Mouse (Mus musculus): ENCODE data around the gene Sap30l. TPM values are rescaled to one million over a fixed set of nuclear protein-coding genes. Genes with fewer than 3 reads are reported as not detected.
A peak's percentile ranks its signal among the peaks of the same experiment; 100 is the strongest.
"Not testable (repeated sequence)": the region's sequence is repeated elsewhere in the genome, so short reads cannot be mapped to it uniquely, and the experiment has no call there.

The Sap30l gene
- polyA plus RNA-seq, 1 experiment from 2014 or later: 11.6 TPM

GRCm38 (mm10) chr11:57801766-57802510, 501 bp downstream of the Sap30l start:
- Histone ChIP-seq H3K27ac (peak overlapping the region; percentile 67), H3K9ac (peak overlapping the region; percentile 83), H3K4me2 (peak overlapping the region; percentile 94), H3K4me3 (peak overlapping the region; percentile 98), H3K27me3 (no peaks in the 10 kb centered on the region), H3K4me1 (peaks cover 29% of the 10 kb centered on the region), H3K36me3 (no peaks in the 10 kb centered on the region; the same call in 1 of the 2 replicates), H3K9me3 (no peaks in the 10 kb centered on the region)
- ATAC-seq (ENCODE audit: borderline replicate concordance, extremely low read depth, low FRiP score, low TSS enrichment): peak; percentile 63
- 2% methylated on average over 48 of the region's 85 CpGs for WGBS

- 0% methylated on average over 18 of the region's 18 CpGs for WGBS
- no peaks in the 10 kb centered on the region for H3K27me3 ChIP-seq
- ATAC-seq (ENCODE audit: borderline replicate concordance, extremely low read depth, low FRiP score, low TSS enrichment): no peak
- H3K9ac ChIP-seq: peak overlapping the region; percentile 83
- H3K27ac ChIP-seq: peak overlapping the region; percentile 67
- H3K4me2 ChIP-seq: peak overlapping the region; percentile 94
- peaks cover 29% of the 10 kb centered on the region for H3K4me1 ChIP-seq
- no peaks in the 10 kb centered on the region for H3K9me3 ChIP-seq
- no peaks in the 10 kb centered on the region; the same call in 1 of the 2 replicates for H3K36me3 ChIP-seq
- peak overlapping the region; percentile 98 for H3K4me3 ChIP-seq
Measured at GRCm38 (mm10) chr11:57802511-57802870, 1.1 kb downstream of the Sap30l start.

- 79% methylated on average over 3 of the region's 3 CpGs for WGBS
- ATAC-seq (ENCODE audit: borderline replicate concordance, extremely low read depth, low FRiP score, low TSS enrichment): no peak
- Histone ChIP-seq H3K9me3 (no peaks in the 10 kb centered on the region), H3K4me1 (peaks cover 31% of the 10 kb centered on the region), H3K4me2 (no peak overlapping the region), H3K36me3 (peaks cover 15% of the 10 kb centered on the region), H3K27ac (no peak overlapping the region), H3K27me3 (no peaks in the 10 kb centered on the region), H3K4me3 (no peak overlapping the region), H3K9ac (no peak overlapping the region)
Measured at GRCm38 (mm10) chr11:57805047-57805446, 3.6 kb downstream of the Sap30l start.

GRCm38 (mm10) chr11:57809017-57809731, 7.7 kb downstream of the Sap30l start:
- Histone ChIP-seq H3K27me3 (no peaks in the 10 kb centered on the region), H3K36me3 (peaks cover 31% of the 10 kb centered on the region), H3K4me3 (no peak overlapping the region), H3K4me2 (no peak overlapping the region), H3K4me1 (0 out of 2 replicates have a peak, but pooled peaks cover 4% of the 10 kb centered on the region), H3K27ac (no peak overlapping the region), H3K9ac (no peak overlapping the region), H3K9me3 (no peaks in the 10 kb centered on the region)
- WGBS: 87% methylated on average over 17 of the region's 17 CpGs
- no peak for ATAC-seq (ENCODE audit: borderline replicate concordance, extremely low read depth, low FRiP score, low TSS enrichment)

DNA sequence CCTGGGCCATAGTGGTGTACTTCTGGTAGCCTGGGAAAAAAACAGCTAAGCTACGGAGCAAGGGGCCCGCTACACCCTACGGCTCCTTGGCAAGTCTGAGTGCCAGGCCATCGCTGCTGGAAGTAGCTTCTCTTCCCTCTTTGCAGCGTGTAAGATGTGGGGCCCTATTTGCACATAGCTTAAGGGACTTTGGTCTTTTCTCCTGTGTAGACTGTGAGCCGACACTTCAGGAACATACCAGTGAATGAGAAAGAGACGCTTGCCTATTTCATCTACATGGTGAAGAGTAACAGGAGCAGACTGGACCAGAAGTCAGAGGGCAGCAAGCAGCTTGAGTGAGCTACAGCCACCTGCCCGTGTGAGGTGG, 8.3 kb downstream of the Sap30l start:
- no peak overlapping the region for H3K4me3 ChIP-seq
- no peak overlapping the region for H3K9ac ChIP-seq
- no peak overlapping the region for H3K4me2 ChIP-seq
- H3K27ac ChIP-seq: no peak overlapping the region
- 0 out of 2 replicates have a peak, but pooled peaks cover 4% of the 10 kb centered on the region for H3K4me1 ChIP-seq
- H3K27me3 ChIP-seq: no peaks in the 10 kb centered on the region
- ATAC-seq (ENCODE audit: borderline replicate concordance, extremely low read depth, low FRiP score, low TSS enrichment): no peak
- WGBS: 89% methylated on average over 8 of the region's 8 CpGs
- H3K36me3 ChIP-seq: peaks cover 31% of the 10 kb centered on the region
- no peaks in the 10 kb centered on the region for H3K9me3 ChIP-seq

- no peak overlapping the region for H3K9ac ChIP-seq
- peaks cover 34% of the 10 kb centered on the region for H3K36me3 ChIP-seq
- H3K4me1 ChIP-seq: 0 out of 2 replicates have a peak, but pooled peaks cover 4% of the 10 kb centered on the region
- no peak overlapping the region for H3K4me3 ChIP-seq
- H3K4me2 ChIP-seq: no peak overlapping the region
- H3K27ac ChIP-seq: no peak overlapping the region
- no peaks in the 10 kb centered on the region for H3K27me3 ChIP-seq
- no peaks in the 10 kb centered on the region for H3K9me3 ChIP-seq
- no peak for ATAC-seq (ENCODE audit: borderline replicate concordance, extremely low read depth, low FRiP score, low TSS enrichment)
- WGBS: 73% methylated on average over 7 of the region's 7 CpGs
Measured at GRCm38 (mm10) chr11:57811006-57811405, 9.6 kb downstream of the Sap30l start.

DNA sequence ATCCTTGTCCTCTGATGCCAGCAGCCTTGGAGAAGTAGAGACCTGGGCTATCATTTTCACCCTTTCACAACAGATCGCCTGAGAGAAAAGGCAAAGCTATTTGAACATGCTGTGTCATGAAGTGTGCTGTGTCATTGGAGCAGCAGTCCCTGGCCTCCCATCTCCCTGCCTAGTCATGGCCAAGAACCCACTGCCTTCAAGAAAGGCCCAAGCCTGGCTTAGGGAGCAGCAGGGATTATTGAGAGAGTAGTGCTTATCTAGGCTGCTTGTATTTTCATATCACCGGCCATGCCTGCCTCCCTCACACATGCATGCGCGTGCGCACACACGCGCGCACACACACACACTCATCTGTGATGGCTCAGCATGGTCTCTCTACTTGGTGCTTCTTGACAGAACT, 10.8 kb downstream of the Sap30l start:
- no peak for ATAC-seq (ENCODE audit: borderline replicate concordance, extremely low read depth, low FRiP score, low TSS enrichment)
- Histone ChIP-seq H3K4me1 (0 out of 2 replicates have a peak, but pooled peaks cover 4% of the 10 kb centered on the region), H3K27ac (no peak overlapping the region), H3K9ac (no peak overlapping the region), H3K27me3 (no peaks in the 10 kb centered on the region), H3K9me3 (no peaks in the 10 kb centered on the region), H3K4me2 (no peak overlapping the region), H3K4me3 (no peak overlapping the region), H3K36me3 (peaks cover 34% of the 10 kb centered on the region)
- 92% methylated on average over 8 of the region's 8 CpGs for WGBS

DNA sequence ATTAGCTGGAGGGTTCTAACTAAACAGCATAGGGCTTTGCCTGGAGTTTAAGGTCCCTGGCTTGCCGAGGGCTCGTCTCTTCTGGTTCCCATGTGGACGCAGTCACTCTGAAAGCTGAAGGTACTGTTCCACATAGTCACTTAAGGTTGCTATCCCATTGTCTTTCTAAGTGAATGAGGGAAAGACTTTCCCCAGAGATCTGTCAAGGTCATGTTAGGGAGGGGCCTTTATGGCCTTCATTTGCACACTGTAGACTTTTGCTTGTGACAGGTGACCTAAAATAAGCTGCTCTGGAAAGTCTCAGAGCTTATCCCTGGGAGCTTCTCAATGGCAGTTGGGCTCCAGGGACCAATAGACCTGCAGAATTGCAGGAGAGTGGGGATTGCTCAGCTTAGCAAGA, 12.2 kb downstream of the Sap30l start:
- Histone ChIP-seq H3K9ac (no peak overlapping the region), H3K27ac (no peak overlapping the region), H3K4me1 (0 out of 2 replicates have a peak, but pooled peaks cover 4% of the 10 kb centered on the region), H3K4me3 (no peak overlapping the region), H3K36me3 (peaks cover 29% of the 10 kb centered on the region), H3K27me3 (no peaks in the 10 kb centered on the region), H3K9me3 (no peaks in the 10 kb centered on the region), H3K4me2 (no peak overlapping the region)
- WGBS: 89% methylated on average over 3 of the region's 3 CpGs
- ATAC-seq (ENCODE audit: borderline replicate concordance, extremely low read depth, low FRiP score, low TSS enrichment): no peak

DNA sequence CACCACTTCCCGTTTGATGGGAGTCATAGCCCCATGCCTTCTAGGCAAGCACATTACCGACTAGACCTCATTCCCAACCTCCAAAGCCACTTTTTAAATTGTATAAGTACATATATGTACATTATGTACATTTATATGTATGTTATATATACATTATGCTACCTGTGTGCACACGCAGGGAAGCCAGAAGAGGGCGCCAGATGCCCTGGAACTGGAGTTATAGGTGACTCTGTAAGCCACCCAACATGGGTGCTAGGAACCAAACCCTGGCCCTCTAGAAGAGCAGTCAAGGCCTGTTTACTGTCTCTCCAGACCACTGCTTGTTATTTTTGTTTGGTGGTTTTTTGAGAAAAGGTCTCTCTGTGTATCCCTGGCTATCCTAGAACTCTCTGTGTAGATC, 16.8 kb downstream of the Sap30l start:
- Histone ChIP-seq H3K9ac (no peak overlapping the region), H3K4me2 (no peak overlapping the region), H3K4me1 (no peaks in the 10 kb centered on the region), H3K9me3 (no peaks in the 10 kb centered on the region), H3K36me3 (0 out of 2 replicates have a peak, but pooled peaks cover 3% of the 10 kb centered on the region), H3K27me3 (peaks cover 4% of the 10 kb centered on the region; the same call in 1 of the 2 replicates), H3K4me3 (no peak overlapping the region), H3K27ac (no peak overlapping the region)
- 93% methylated on average over 4 of the region's 4 CpGs for WGBS
- no peak for ATAC-seq (ENCODE audit: borderline replicate concordance, extremely low read depth, low FRiP score, low TSS enrichment)

- H3K27ac ChIP-seq: no peak overlapping the region
- peaks cover 16% of the 10 kb centered on the region for H3K27me3 ChIP-seq
- 0 out of 2 replicates have a peak, but pooled peaks cover 3% of the 10 kb centered on the region for H3K36me3 ChIP-seq
- no peak overlapping the region for H3K4me2 ChIP-seq
- WGBS: 30% methylated on average over 9 of the region's 9 CpGs
- ATAC-seq (ENCODE audit: borderline replicate concordance, extremely low read depth, low FRiP score, low TSS enrichment): peak; percentile 47; the same call in 1 of the 2 replicates
- H3K9me3 ChIP-seq: no peaks in the 10 kb centered on the region
- H3K4me3 ChIP-seq: no peak overlapping the region
- no peak overlapping the region for H3K9ac ChIP-seq
- H3K4me1 ChIP-seq: no peaks in the 10 kb centered on the region
Measured at GRCm38 (mm10) chr11:57819999-57820581, 18.7 kb downstream of the Sap30l start.

DNA sequence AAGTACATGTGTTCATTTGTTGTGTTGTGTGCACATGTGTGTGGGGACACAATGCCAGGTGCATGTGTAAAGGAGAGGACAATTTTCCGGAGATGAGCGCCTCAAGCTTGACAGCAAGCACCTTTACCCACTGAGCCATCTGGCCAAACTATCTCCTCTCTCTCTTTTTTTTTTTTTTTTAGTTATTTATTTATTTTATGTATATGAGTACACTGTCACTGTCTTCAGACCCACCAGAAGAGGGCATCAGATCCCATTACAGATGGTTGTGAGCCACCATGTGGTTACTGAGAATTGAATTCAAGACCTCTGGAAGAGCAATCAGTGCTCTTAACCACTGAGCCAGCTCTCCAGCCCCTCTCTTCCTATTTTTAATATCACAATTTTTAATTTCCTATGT, 21.7 kb downstream of the Sap30l start:
- not testable (repeated sequence) for H3K27ac ChIP-seq; ATAC-seq (ENCODE audit: borderline replicate concordance, extremely low read depth, low FRiP score, low TSS enrichment); H3K4me2 ChIP-seq; H3K4me3 ChIP-seq; H3K9ac ChIP-seq; H3K4me1 ChIP-seq; H3K36me3 ChIP-seq; H3K9me3 ChIP-seq
- H3K27me3 ChIP-seq: peaks cover 47% of the 10 kb centered on the region
- 91% methylated on average over 2 of the region's 2 CpGs for WGBS

DNA sequence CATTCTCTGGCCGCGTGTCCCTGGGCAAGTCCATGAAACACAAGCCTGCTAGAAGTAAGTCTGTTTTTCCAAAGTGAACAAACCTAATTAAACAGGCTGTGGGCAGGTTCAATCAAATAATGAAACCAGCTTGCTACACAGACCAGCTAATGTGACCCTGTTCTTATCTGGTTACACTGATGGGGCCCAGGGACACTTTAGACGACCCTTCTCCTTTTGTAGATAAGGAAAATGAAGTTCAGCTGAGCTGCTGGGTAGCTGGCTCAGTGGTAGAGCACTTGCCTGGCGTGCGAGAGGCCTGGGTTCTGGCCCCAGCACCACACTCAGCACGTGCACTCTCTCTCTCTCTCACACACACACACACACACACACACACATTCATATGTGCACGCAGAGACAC, 22.3 kb downstream of the Sap30l start:
- peaks cover 52% of the 10 kb centered on the region for H3K27me3 ChIP-seq
- no peaks in the 10 kb centered on the region for H3K9me3 ChIP-seq
- 66% methylated on average over 7 of the region's 7 CpGs for WGBS
- no peak overlapping the region for H3K27ac ChIP-seq
- H3K4me2 ChIP-seq: no peak overlapping the region
- no peak overlapping the region for H3K4me3 ChIP-seq
- H3K4me1 ChIP-seq: peaks cover 9% of the 10 kb centered on the region
- H3K9ac ChIP-seq: no peak overlapping the region
- H3K36me3 ChIP-seq: no peaks in the 10 kb centered on the region
- ATAC-seq (ENCODE audit: borderline replicate concordance, extremely low read depth, low FRiP score, low TSS enrichment): no peak

Measured in lung, embryonic 15.5 days (tissue).